Mouse (Mus musculus) c-Kit-positive CD71-positive TER-119-negative erythroid progenitor cells, embryonic 14.5 days (primary cell): ENCODE measurements at regions not wholly inside any gene's neighbourhood (a gene's known extent, or its start where the extent isn't known, plus 50 kb on each side); places are given as distances from the start of the nearest gene placed in this dataset.
A peak's percentile ranks its signal among the peaks of the same experiment; 100 is the strongest.

Experiments
- DNase-seq: peaks from one replicate; pipeline ENCODE4 v3.0.0-alpha.2; 2013; ENCODE audit warnings: low read depth

GRCm38 (mm10) chr5:45925879-45926410 is 68.5 kb upstream of the Lcorl start:
- no peak for DNase-seq

- DNase-seq: peak; percentile 37
Measured at GRCm38 (mm10) chr5:45923907-45924594, 66.6 kb upstream of the Lcorl start.
